Mouse (Mus musculus) hindbrain, postnatal 0 days (tissue): Measurements from ENCODE around the gene Gm21891. TPM values are rescaled to one million over a fixed set of nuclear protein-coding genes. Genes with fewer than 3 reads are reported as not detected.
"Not testable (repeated sequence)": the region's sequence is repeated elsewhere in the genome, so short reads cannot be mapped to it uniquely, and the experiment has no call there.

Experiments
- ATAC-seq: fragments of 200-750 bp; cut with Nextera tagmentation; 2 replicates; pipeline ENCODE4 v1.8.0; 2017; ENCODE audit warnings: mild to moderate bottlenecking, moderate TSS enrichment, moderate library complexity
- DNase-seq: peaks from one replicate; pipeline ENCODE4 v3.0.0-alpha.2; 2015; ENCODE audit warnings: low spot score
- H3K27ac ChIP-seq: fragments of 300-500 bp; sonication (generic); 2 replicates; pipeline ENCODE4 v1.5.1; 2014; ENCODE audit warnings: mild to moderate bottlenecking
- H3K27me3 ChIP-seq: fragments of 300-500 bp; sonication (generic); 2 replicates; pipeline ENCODE4 v1.6.1; 2014; ENCODE audit warnings: low read length, mixed read lengths; ENCODE audit not compliant: insufficient read depth
- H3K36me3 ChIP-seq: fragments of 300-500 bp; sonication (generic); 2 replicates; pipeline ENCODE4 v1.6.1; 2014; ENCODE audit warnings: low read length, mixed read lengths; ENCODE audit not compliant: insufficient read depth
- H3K4me1 ChIP-seq: fragments of 300-500 bp; sonication (generic); 2 replicates; pipeline ENCODE4 v1.6.1; 2014; ENCODE audit warnings: antibody characterized with exemption, low read length, mixed read lengths; ENCODE audit not compliant: insufficient read depth
- H3K4me2 ChIP-seq: fragments of 300-500 bp; sonication (generic); 2 replicates; pipeline ENCODE4 v1.6.1; 2014; ENCODE audit warnings: low read depth, mild to moderate bottlenecking, low read length, moderate library complexity, mixed read lengths
- H3K4me3 ChIP-seq: fragments of 300-500 bp; sonication (generic); 2 replicates; pipeline ENCODE4 v1.5.1; 2014; ENCODE audit warnings: low read length
- H3K9ac ChIP-seq: fragments of 300-500 bp; sonication (generic); replicated peaks from 2 replicates; pipeline ENCODE4 v1.6.1; 2014; ENCODE audit warnings: mild to moderate bottlenecking, low read length, moderate library complexity, mixed read lengths
- H3K9me3 ChIP-seq: fragments of 300-500 bp; sonication (generic); 2 replicates; pipeline ENCODE4 v1.6.1; 2016; ENCODE audit warnings: low read length, mixed read lengths
- WGBS: fragments of 180-500 bp; shearing (Covaris S2); extraction: QIAGEN DNeasy Blood & Tissue Kit; methylation state at CpG from one replicate; pipeline ENCODE4 v1.1.7; 2014; 5-methylcytosine and 5-hydroxymethylcytosine counted together
- polyA plus RNA-seq: library from polyadenylated mRNA; unstranded; fragments of >200 nt; fragmentation: Nextera tagmentation; extraction: Ambion mirVana; gene quantifications from 2 replicates; pipeline ENCODE4 v1.2.1, GENCODE M21; 2015
- total RNA-seq: library from RNA; depleted of rRNA; stranded (reverse); fragments of >200 nt; gene quantifications from 2 replicates; pipeline ENCODE4 v1.2.3, GENCODE M21; 2014; rRNA removed

The Gm21891 gene
- total RNA-seq, result not detected in 2 replicates
- not detected in 2 replicates for polyA plus RNA-seq

GRCm38 (mm10) chrY:13133392-13133791 lies at the start of gene Gm21891:
Gene Gm21891, minus strand, starts transcription at chrY:13133492.
- not testable (repeated sequence) for H3K4me1 ChIP-seq, H3K9ac ChIP-seq, H3K36me3 ChIP-seq, H3K27me3 ChIP-seq, H3K4me3 ChIP-seq, H3K9me3 ChIP-seq, H3K27ac ChIP-seq, ATAC-seq, DNase-seq, H3K4me2 ChIP-seq
- no CpG with 5 or more reads among the region's 3 CpGs for WGBS

- not testable (repeated sequence) for H3K4me3 ChIP-seq, DNase-seq, H3K4me2 ChIP-seq, H3K9ac ChIP-seq, H3K27ac ChIP-seq, H3K9me3 ChIP-seq, H3K27me3 ChIP-seq, ATAC-seq, H3K4me1 ChIP-seq, H3K36me3 ChIP-seq
Measured at GRCm38 (mm10) chrY:13161668-13162067, 28.4 kb upstream of the Gm21891 start, which contains the start of gene Gm21425. Gene Gm21425, plus strand, starts transcription at chrY:13161968.

Other genes with a start within 250 kb of the Gm21891 start
- gene Gm20807, start 90.6 kb downstream of the Gm21891 start, total RNA-seq, result not detected in 2 replicates
- gene Gm20807, start 90.6 kb downstream of the Gm21891 start, polyA plus RNA-seq, result not detected in 2 replicates
- gene Gm21425, start 28.5 kb upstream of the Gm21891 start, total RNA-seq, result not detected in 2 replicates
- gene Gm21425, start 28.5 kb upstream of the Gm21891 start, polyA plus RNA-seq, result not detected in 2 replicates
- not detected in 2 replicates for gene Gm21828, start 90.4 kb upstream of the Gm21891 start, total RNA-seq
- not detected in 2 replicates for gene Gm21828, start 90.4 kb upstream of the Gm21891 start, polyA plus RNA-seq
- gene Gm21440, start 118.9 kb upstream of the Gm21891 start, total RNA-seq, result not detected in 2 replicates
- gene Gm21440, start 118.9 kb upstream of the Gm21891 start, polyA plus RNA-seq, result not detected in 2 replicates
- not detected in 2 replicates for gene Gm21454, start 119.0 kb upstream of the Gm21891 start, total RNA-seq
- gene Gm21454, start 119.0 kb upstream of the Gm21891 start, polyA plus RNA-seq, result not detected in 2 replicates
- gene Gm21725, start 215.6 kb upstream of the Gm21891 start, total RNA-seq, result not detected in 2 replicates
- gene Gm21725, start 215.6 kb upstream of the Gm21891 start, polyA plus RNA-seq, result not detected in 2 replicates